29 mouse cellular contexts compared by ENCODE assay signal in the genomic region with DNA sequence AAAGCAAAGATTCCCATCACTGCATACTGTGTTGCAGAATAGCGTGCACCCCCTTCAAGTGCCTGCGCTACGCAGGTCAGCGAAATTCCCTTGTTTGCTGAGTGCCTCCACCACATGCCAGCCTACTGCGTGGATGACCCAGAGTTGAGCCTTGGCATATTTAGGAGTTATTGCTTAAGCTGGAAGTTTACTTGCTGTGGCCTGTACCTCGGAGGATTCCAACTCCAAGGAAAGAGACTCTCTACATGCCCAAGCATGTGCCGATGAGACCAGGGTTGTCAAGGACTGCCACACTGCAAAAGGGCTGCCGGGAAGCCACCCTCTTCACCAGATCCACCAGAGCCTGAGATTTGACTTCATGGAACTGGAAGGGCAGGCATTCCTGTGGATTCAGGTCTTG.
"Had no signal": no experiment of that assay in that cellular context is flagged by ENCODE, and none has a peak within 500 bp of the region (broad histone marks: within the 10 kb centered on the region; RNA-seq: fewer than 3 reads in every experiment).

No protein-coding gene starts in this region.

- DNase-seq: cerebellum, adult 2 months; cerebellum, adult 8-10 months; cerebellum, adult 9-10 months; cerebellum, adult 9-11 months; cerebellum, postnatal 10 days; cerebellum, postnatal 14 days; cerebellum, postnatal 25 days; cerebellum, postnatal 36 days; embryo, embryonic 11 days; forebrain, postnatal 0 days; gastrocnemius, adult 2 months; gastrocnemius, postnatal 10 days; gastrocnemius, postnatal 14 days; gastrocnemius, postnatal 25 days; gastrocnemius, postnatal 36 days; heart, adult 11 months; heart, adult 18-20 months; heart, adult 2 months had no signal

- H3K27ac ChIP-seq: embryonic facial prominence, embryonic 10.5 days; embryonic facial prominence, embryonic 12.5 days; embryonic facial prominence, embryonic 13.5 days; embryonic facial prominence, embryonic 15.5 days; forebrain, embryonic 10.5 days; forebrain, embryonic 12.5 days; forebrain, embryonic 13.5 days; forebrain, embryonic 15.5 days; gastrocnemius, adult 2 months; heart, adult 2 months had no signal

- H3K36me3 ChIP-seq: embryonic facial prominence, embryonic 10.5 days; embryonic facial prominence, embryonic 12.5 days; embryonic facial prominence, embryonic 13.5 days; embryonic facial prominence, embryonic 15.5 days; forebrain, embryonic 10.5 days; forebrain, embryonic 12.5 days; forebrain, embryonic 15.5 days had no signal

- H3K27me3 ChIP-seq: embryonic facial prominence, embryonic 12.5 days; embryonic facial prominence, embryonic 13.5 days; embryonic facial prominence, embryonic 15.5 days; forebrain, embryonic 12.5 days; forebrain, embryonic 13.5 days; forebrain, embryonic 15.5 days had no signal

- H3K4me1 ChIP-seq: embryonic facial prominence, embryonic 10.5 days; embryonic facial prominence, embryonic 12.5 days; embryonic facial prominence, embryonic 13.5 days; embryonic facial prominence, embryonic 15.5 days; forebrain, embryonic 10.5 days; forebrain, embryonic 12.5 days had no signal

- H3K4me2 ChIP-seq: embryonic facial prominence, embryonic 12.5 days; embryonic facial prominence, embryonic 13.5 days; embryonic facial prominence, embryonic 15.5 days; forebrain, embryonic 12.5 days; forebrain, embryonic 13.5 days; forebrain, embryonic 15.5 days had no signal

- H3K9me3 ChIP-seq: embryonic facial prominence, embryonic 10.5 days; embryonic facial prominence, embryonic 12.5 days; embryonic facial prominence, embryonic 13.5 days; embryonic facial prominence, embryonic 15.5 days; forebrain, embryonic 10.5 days; forebrain, embryonic 12.5 days; forebrain, embryonic 13.5 days had no signal

- H3K4me3 ChIP-seq: embryonic facial prominence, embryonic 10.5 days; embryonic facial prominence, embryonic 12.5 days; embryonic facial prominence, embryonic 13.5 days; embryonic facial prominence, embryonic 15.5 days; erythroblast, embryonic 14.5 days; forebrain, embryonic 10.5 days; forebrain, embryonic 12.5 days; forebrain, embryonic 13.5 days; forebrain, embryonic 15.5 days; gastrocnemius, adult 2 months; heart, adult 2 months had no signal

- H3K9ac ChIP-seq: embryonic facial prominence, embryonic 12.5 days; embryonic facial prominence, embryonic 13.5 days; embryonic facial prominence, embryonic 15.5 days; forebrain, embryonic 12.5 days; forebrain, embryonic 13.5 days; forebrain, embryonic 15.5 days; forebrain, postnatal 0 days had no signal

- ATAC-seq: forebrain, embryonic 13.5 days; forebrain, embryonic 14.5 days; forebrain, embryonic 15.5 days; forebrain, embryonic 16.5 days; forebrain, postnatal 0 days had no signal
